Mouse (Mus musculus) lung, adult 2 months (tissue): ENCODE data around the gene Sun2. TPM values are rescaled to one million over a fixed set of nuclear protein-coding genes. Genes with fewer than 3 reads are reported as not detected.

ENCODE experiments used
- DNase-seq: peaks from one replicate; pipeline ENCODE4 v3.0.0; 2022
- H3K4me1 ChIP-seq: fragments of 200-500 bp; 2 replicates; pipeline ENCODE4 v1.6.1; 2011; ENCODE audit warnings: low read length; ENCODE audit not compliant: control insufficient read depth, insufficient read depth
- H3K4me3 ChIP-seq: fragments of 200-500 bp; replicated peaks from 2 replicates; pipeline ENCODE3; 2011; ENCODE audit warnings: low read depth, mild to moderate bottlenecking, control low read depth, low read length; ENCODE audit errors: extremely low read depth
- CTCF ChIP-seq: fragments of 200-500 bp; IDR thresholded peaks from 2 replicates; pipeline ENCODE4 v1.5.1; 2011; ENCODE audit warnings: mild to moderate bottlenecking, low read length, control low read depth; ENCODE audit not compliant: insufficient read depth
- POLR2A ChIP-seq: fragments of 200-500 bp; IDR thresholded peaks from 2 replicates; pipeline ENCODE4 v1.6.1; 2011; ENCODE audit warnings: low read depth, mild to moderate bottlenecking, control low read depth, low read length, borderline replicate concordance; ENCODE audit errors: extremely low read depth
- WGBS: fragments of 180-500 bp; shearing (Covaris S2); methylation state at CpG from one replicate; pipeline ENCODE4 v1.1.7; 2018; 5-methylcytosine and 5-hydroxymethylcytosine counted together
- polyA plus RNA-seq: library from polyadenylated mRNA; depleted of rRNA; stranded (reverse); fragments of >200 nt; gene quantifications from 2 replicates; pipeline ENCODE4 v1.2.3, GENCODE M21; 2012; rRNA removed

Sun2 gene
- 74.7 and 88.6 TPM in 2 replicates for polyA plus RNA-seq

DNA sequence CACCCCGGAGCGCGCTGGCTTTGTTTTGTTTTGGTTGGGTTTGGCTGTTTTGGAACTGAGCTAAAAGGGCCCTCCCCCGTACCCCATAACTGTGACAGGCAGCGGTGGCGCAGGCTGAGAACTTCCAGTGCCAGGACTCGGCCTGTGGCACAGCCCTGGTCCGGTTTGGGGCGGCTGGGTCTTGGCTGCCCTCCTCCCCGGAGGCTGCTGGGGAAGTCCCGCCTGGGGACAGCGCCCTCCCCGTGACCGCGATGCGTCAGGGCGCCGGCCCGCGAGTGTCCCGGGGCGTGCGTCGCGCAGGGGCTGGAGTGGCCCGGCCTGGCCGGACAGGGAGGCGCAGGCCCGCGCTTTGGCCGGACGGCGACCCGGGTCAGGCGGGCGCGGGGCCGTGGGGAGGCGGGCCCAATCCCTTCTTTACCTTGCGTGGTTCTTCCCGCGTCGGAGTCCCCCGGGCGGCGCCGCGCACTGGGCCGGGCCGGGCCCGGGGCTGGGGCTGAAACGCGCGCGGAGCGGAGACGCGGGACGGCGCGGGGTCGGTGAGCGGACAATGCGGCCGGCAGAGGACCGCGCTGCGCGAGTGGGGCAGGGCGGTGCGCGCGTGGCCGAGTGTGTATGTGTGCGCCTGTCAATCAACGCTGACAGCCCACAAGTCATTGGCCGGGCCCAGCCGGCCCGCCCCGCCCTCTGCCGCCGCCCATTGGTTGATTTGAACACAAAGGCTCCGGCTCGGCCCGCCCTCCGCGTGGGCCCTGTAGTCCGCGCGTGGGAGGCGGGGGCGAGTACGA, at the start of gene Sun2:
Sun2 (minus strand) TSS at position 616 of the 785 bp plus-strand sequence.
- Histone ChIP-seq H3K4me1 (peaks cover 13% of the 10 kb centered on the region), H3K4me3 (peak within 1 kb of the TSS; percentile 70)
- under 1% methylated on average over 90 of the region's 93 CpGs for WGBS
- TF ChIP-seq CTCF (no peak), POLR2A (peak; percentile 85; the same call in 1 of the 2 replicates)
- DNase-seq, result peak; percentile 88

- no peaks in the 10 kb centered on the region for H3K4me1 ChIP-seq
- DNase-seq, result peak; percentile 29
- TF ChIP-seq POLR2A (no peak), CTCF (no peak)
- no peak overlapping the region for H3K4me3 ChIP-seq
- 4% methylated on average over 12 of the region's 12 CpGs for WGBS
These were observed 49.2 kb upstream of the Sun2 start for GRCm38 (mm10) chr15:79791502-79791901.

- 82% methylated on average over 6 of the region's 6 CpGs for WGBS
- TF ChIP-seq CTCF, result no peak
- no peak for TF ChIP-seq POLR2A
- Histone ChIP-seq H3K4me3 (no peak overlapping the region), H3K4me1 (no peaks in the 10 kb centered on the region)
- no peak for DNase-seq
These were observed 48.6 kb upstream of the Sun2 start for GRCm38 (mm10) chr15:79790905-79791304.

- no peaks in the 10 kb centered on the region for H3K4me1 ChIP-seq
- 53% methylated on average over 8 of the region's 8 CpGs for WGBS
These were observed 47.8 kb upstream of the Sun2 start for GRCm38 (mm10) chr15:79790111-79790510.

DNA sequence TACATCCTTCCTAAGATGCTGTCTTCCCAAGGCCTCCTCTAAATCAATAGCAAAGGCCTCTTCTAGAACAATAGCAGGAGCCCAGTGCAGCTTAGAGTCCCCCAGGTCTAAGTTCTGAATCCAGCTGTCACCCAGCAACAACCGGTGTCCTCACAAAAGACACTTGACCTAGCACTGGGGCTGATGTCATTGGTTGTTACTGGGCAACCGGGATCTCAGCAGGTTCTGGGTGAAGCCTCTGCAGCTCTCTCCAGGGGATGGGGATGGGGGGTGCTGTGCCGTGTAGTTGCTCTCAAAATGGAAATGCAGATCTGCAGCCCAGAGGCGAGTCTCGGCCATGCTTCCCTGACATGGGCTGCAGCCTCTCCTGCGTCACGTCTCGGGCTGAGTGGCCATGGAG, 45.5 kb upstream of the Sun2 start:
- TF ChIP-seq POLR2A (no peak), CTCF (no peak)
- DNase-seq, result no peak
- H3K4me3 ChIP-seq, result no peak overlapping the region
- H3K4me1 ChIP-seq, result no peaks in the 10 kb centered on the region
- 44% methylated on average over 8 of the region's 8 CpGs for WGBS

More at GRCm38 (mm10) chr15:79790111-79790510, 47.8 kb upstream of the Sun2 start:
- DNase-seq, result no peak
- H3K4me3 ChIP-seq, result no peak overlapping the region
- no peak for TF ChIP-seq POLR2A
- TF ChIP-seq CTCF, result no peak

DNA sequence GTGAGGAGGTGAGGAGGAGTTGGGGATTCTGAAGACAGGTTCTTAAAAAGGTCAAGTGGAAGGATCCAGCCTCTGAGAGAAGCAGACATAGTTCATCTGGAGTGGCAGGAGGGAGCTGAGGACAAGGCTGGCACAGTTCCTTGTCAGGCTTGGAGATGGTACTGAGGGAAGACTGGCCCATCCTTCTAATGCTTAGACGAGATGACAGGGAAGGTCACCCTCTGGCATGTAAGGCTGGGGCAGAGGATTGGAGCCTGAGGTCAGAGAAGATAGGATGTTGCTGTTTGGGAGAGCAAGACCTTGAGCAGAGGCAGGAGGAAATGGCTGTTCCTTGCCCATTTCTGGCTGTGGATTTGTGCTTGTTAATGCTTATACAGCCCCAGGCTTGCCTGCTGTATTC, 42.7 kb upstream of the Sun2 start:
- no peak overlapping the region for H3K4me3 ChIP-seq
- TF ChIP-seq CTCF (no peak), POLR2A (no peak)
- DNase-seq, result no peak
- 42% methylated on average over 1 of the region's 1 CpGs for WGBS
- no peaks in the 10 kb centered on the region for H3K4me1 ChIP-seq

GRCm38 (mm10) chr15:79777749-79778148, 35.4 kb upstream of the Sun2 start, which contains the start of gene Dnal4:
Gene Dnal4 (minus strand): TSS chr15:79777849.
- TF ChIP-seq POLR2A (no peak), CTCF (no peak)
- Histone ChIP-seq H3K4me1 (peaks cover 3% of the 10 kb centered on the region), H3K4me3 (no peak within 1 kb of the TSS)
- DNase-seq, result no peak

DNA sequence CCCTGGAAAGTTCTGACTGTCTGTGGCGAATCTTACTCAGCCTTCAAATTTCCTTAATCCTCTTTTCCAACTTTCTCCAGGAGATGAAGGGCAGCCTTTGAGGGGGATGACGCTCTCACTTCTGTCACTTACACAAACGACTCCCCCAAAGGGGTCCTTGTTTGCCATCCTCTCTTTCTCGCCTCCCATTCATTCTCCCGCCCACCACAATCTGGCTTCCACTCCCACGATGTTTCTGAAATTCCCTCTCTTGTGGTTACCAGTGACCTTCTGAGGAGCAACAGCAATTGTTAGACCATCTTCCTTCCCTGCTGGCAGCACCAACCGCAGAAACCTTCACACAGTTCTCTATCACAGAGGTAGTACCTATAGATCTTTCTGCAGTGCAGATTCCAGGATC, 33.3 kb upstream of the Sun2 start:
- TF ChIP-seq POLR2A (no peak), CTCF (no peak)
- H3K4me3 ChIP-seq, result no peak overlapping the region
- no peak for DNase-seq
- H3K4me1 ChIP-seq, result peaks cover 3% of the 10 kb centered on the region
- WGBS, result 63% methylated on average over 7 of the region's 7 CpGs

DNA sequence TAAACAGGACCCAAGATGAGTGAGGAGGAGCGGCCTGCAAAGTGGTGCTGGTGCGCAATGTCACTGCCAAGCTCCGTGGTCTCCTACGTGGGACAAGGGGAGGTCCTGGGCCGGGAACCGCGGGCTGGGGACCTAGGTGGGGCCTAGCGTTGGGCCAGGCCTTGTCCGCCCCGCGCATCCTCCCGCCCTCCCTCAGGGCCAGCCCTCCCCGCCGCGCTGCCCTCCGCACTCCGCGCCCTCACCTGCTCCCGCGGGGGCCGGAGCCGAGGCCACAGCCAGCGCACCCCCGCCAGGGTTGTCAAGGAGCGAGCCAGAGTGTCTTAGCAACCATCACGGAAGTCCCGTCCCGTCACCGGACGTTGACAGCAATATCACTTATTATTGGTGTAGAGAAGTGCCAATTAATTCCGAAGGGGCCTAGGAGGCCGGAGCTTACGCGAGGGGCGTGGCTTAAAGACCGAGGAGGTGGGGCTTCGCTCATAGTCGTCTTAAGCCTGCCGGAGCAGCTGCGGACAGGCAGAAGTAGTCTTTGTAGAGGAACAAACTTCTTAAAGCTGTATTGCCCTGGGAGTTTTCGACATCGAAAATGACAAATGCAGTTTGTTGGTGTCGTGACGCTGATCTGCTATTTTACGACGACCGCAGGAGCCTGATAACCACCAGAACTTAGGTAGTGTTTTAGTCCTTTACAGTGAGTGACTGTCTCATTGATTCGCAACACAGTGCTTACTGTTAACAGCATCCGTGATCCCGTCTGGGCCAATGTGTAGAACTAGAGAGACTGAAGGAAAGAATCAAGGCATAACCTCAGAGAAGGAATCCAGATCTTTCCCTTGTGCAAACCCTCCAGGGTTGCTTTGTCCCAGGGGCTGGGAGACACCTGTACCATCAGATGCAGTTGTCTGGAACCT, 32.0 kb upstream of the Sun2 start:
- DNase-seq, result peak; percentile 94
- TF ChIP-seq POLR2A (peak; percentile 46; the same call in 1 of the 2 replicates), CTCF (no peak)
- Histone ChIP-seq H3K4me3 (peak overlapping the region; percentile 87), H3K4me1 (peaks cover 3% of the 10 kb centered on the region)
- under 1% methylated on average over 50 of the region's 50 CpGs for WGBS
